Mouse (Mus musculus): ENCODE measurements around the gene Dync1i2. TPM values are rescaled to one million over a fixed set of nuclear protein-coding genes. Genes with fewer than 3 reads are reported as not detected.

Gene Dync1i2
- total RNA-seq, 1 experiment from 2014 or later, result 100 TPM

Other genes starting within 250 kb of the Dync1i2 start
- gene Dcaf17, start 156.4 kb upstream of the Dync1i2 start, total RNA-seq (2021), result 21.6 and 21.9 TPM in 2 replicates
- gene Mettl8, start 156.1 kb upstream of the Dync1i2 start, total RNA-seq (2021), result 15.7 and 18.9 TPM in 2 replicates
- 0.48 and 0.58 TPM in 2 replicates for gene Cybrd1, start 93.8 kb upstream of the Dync1i2 start, total RNA-seq (2021)
- 96.2 and 97.1 TPM in 2 replicates for gene Slc25a12, start 156.0 kb downstream of the Dync1i2 start, total RNA-seq (2021)
- gene Hat1, start 177.3 kb downstream of the Dync1i2 start, total RNA-seq (2021), result 38.3 and 40.3 TPM in 2 replicates
- gene Metap1d, start 241.6 kb downstream of the Dync1i2 start, total RNA-seq (2021), result 32.4 and 34.2 TPM in 2 replicates